Mouse (Mus musculus) hindbrain, postnatal 0 days (tissue): ENCODE results near the gene Cngb1. TPM values are rescaled to one million over a fixed set of nuclear protein-coding genes. Genes with fewer than 3 reads are reported as not detected.

Source experiments
- ATAC-seq: fragments of 200-750 bp; cut with Nextera tagmentation; 2 replicates; pipeline ENCODE4 v1.8.0; 2017; ENCODE audit warnings: mild to moderate bottlenecking, moderate TSS enrichment, moderate library complexity
- DNase-seq: peaks from one replicate; pipeline ENCODE4 v3.0.0-alpha.2; 2015; ENCODE audit warnings: low spot score
- H3K27ac ChIP-seq: fragments of 300-500 bp; sonication (generic); 2 replicates; pipeline ENCODE4 v1.5.1; 2014; ENCODE audit warnings: mild to moderate bottlenecking
- H3K27me3 ChIP-seq: fragments of 300-500 bp; sonication (generic); 2 replicates; pipeline ENCODE4 v1.6.1; 2014; ENCODE audit warnings: low read length, mixed read lengths; ENCODE audit not compliant: insufficient read depth
- H3K36me3 ChIP-seq: fragments of 300-500 bp; sonication (generic); 2 replicates; pipeline ENCODE4 v1.6.1; 2014; ENCODE audit warnings: low read length, mixed read lengths; ENCODE audit not compliant: insufficient read depth
- H3K4me1 ChIP-seq: fragments of 300-500 bp; sonication (generic); 2 replicates; pipeline ENCODE4 v1.6.1; 2014; ENCODE audit warnings: antibody characterized with exemption, low read length, mixed read lengths; ENCODE audit not compliant: insufficient read depth
- H3K4me2 ChIP-seq: fragments of 300-500 bp; sonication (generic); 2 replicates; pipeline ENCODE4 v1.6.1; 2014; ENCODE audit warnings: low read depth, mild to moderate bottlenecking, low read length, moderate library complexity, mixed read lengths
- H3K4me3 ChIP-seq: fragments of 300-500 bp; sonication (generic); 2 replicates; pipeline ENCODE4 v1.5.1; 2014; ENCODE audit warnings: low read length
- H3K9ac ChIP-seq: fragments of 300-500 bp; sonication (generic); replicated peaks from 2 replicates; pipeline ENCODE4 v1.6.1; 2014; ENCODE audit warnings: mild to moderate bottlenecking, low read length, moderate library complexity, mixed read lengths
- H3K9me3 ChIP-seq: fragments of 300-500 bp; sonication (generic); 2 replicates; pipeline ENCODE4 v1.6.1; 2016; ENCODE audit warnings: low read length, mixed read lengths
- CTCF ChIP-seq: IDR thresholded peaks from 2 replicates; pipeline ENCODE4 v1.5.1; 2016; ENCODE audit warnings: antibody characterized with exemption, control low read depth, low read depth
- WGBS: fragments of 180-500 bp; shearing (Covaris S2); extraction: QIAGEN DNeasy Blood & Tissue Kit; methylation state at CpG from one replicate; pipeline ENCODE4 v1.1.7; 2014; 5-methylcytosine and 5-hydroxymethylcytosine counted together
- polyA plus RNA-seq: library from polyadenylated mRNA; unstranded; fragments of >200 nt; fragmentation: Nextera tagmentation; extraction: Ambion mirVana; gene quantifications from 2 replicates; pipeline ENCODE4 v1.2.1, GENCODE M21; 2015
- total RNA-seq: library from RNA; depleted of rRNA; stranded (reverse); fragments of >200 nt; gene quantifications from 2 replicates; pipeline ENCODE4 v1.2.3, GENCODE M21; 2014; rRNA removed

The Cngb1 gene
- 0.52 and 0.83 TPM in 2 replicates for total RNA-seq
- polyA plus RNA-seq = 1.2 and 1.7 TPM in 2 replicates

- WGBS = 44% methylated on average over 6 of the region's 6 CpGs
- H3K4me1 ChIP-seq = no peaks in the 10 kb centered on the region
- ATAC-seq (no peak), DNase-seq (no peak)
- H3K4me2 ChIP-seq = no peak within 1 kb of the TSS
- H3K27me3 ChIP-seq = no peaks in the 10 kb centered on the region
- H3K4me3 ChIP-seq = no peak within 1 kb of the TSS
- H3K9ac ChIP-seq = no peak within 1 kb of the TSS
- TF ChIP-seq CTCF = no peak
- no peaks in the 10 kb centered on the region for H3K9me3 ChIP-seq
- H3K27ac ChIP-seq = no peak within 1 kb of the TSS
- no peaks in the 10 kb centered on the region for H3K36me3 ChIP-seq
These were observed at the start of gene Cngb1 for GRCm38 (mm10) chr8:95306431-95306830. TSS of gene Cngb1 (minus strand) at chr8:95306585.

DNA sequence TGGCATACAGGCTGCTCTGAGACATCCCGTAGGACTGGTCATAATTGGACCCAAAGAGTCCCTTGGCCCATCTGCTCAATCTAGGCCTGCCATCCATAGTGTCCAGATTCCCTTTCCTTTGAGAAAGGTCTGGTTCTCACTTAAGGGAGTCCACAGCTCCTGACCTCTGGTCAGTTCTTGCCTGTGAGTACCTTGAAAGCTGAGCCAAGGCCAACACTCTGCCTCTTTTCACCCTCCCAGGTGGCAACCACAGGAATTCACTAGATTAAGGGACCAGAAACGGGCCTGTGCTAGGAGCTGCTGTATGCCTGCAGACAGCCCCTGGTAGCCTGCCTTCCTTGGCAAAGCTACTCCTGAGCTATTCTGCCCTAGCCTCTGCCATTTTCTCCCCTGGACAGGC lies 48.2 kb upstream of the Cngb1 start:
- Histone ChIP-seq H3K4me3 (no peak overlapping the region), H3K9ac (no peak overlapping the region), H3K27me3 (no peaks in the 10 kb centered on the region), H3K4me1 (peaks cover 19% of the 10 kb centered on the region), H3K36me3 (no peaks in the 10 kb centered on the region), H3K4me2 (peak overlapping the region; percentile 86), H3K9me3 (no peaks in the 10 kb centered on the region), H3K27ac (no peak overlapping the region)
- ATAC-seq (no peak), DNase-seq (no peak)
- TF ChIP-seq CTCF = no peak
- WGBS = 73% methylated on average over 2 of the region's 2 CpGs

GRCm38 (mm10) chr8:95352871-95353866 lies 46.8 kb upstream of the Cngb1 start:
- H3K4me1 ChIP-seq = peaks cover 32% of the 10 kb centered on the region
- no peaks in the 10 kb centered on the region for H3K27me3 ChIP-seq
- WGBS = 2% methylated on average over 62 of the region's 62 CpGs
- peak overlapping the region; percentile 86 for H3K4me2 ChIP-seq
- H3K9me3 ChIP-seq = no peaks in the 10 kb centered on the region
- ATAC-seq (peak; percentile 38), DNase-seq (peak; percentile 69)
- peak overlapping the region; percentile 60 for H3K9ac ChIP-seq
- peak overlapping the region; percentile 82 for H3K27ac ChIP-seq
- no peaks in the 10 kb centered on the region for H3K36me3 ChIP-seq
- TF ChIP-seq CTCF = no peak; the same call in 1 of the 2 replicates
- peak overlapping the region; percentile 88 for H3K4me3 ChIP-seq

DNA sequence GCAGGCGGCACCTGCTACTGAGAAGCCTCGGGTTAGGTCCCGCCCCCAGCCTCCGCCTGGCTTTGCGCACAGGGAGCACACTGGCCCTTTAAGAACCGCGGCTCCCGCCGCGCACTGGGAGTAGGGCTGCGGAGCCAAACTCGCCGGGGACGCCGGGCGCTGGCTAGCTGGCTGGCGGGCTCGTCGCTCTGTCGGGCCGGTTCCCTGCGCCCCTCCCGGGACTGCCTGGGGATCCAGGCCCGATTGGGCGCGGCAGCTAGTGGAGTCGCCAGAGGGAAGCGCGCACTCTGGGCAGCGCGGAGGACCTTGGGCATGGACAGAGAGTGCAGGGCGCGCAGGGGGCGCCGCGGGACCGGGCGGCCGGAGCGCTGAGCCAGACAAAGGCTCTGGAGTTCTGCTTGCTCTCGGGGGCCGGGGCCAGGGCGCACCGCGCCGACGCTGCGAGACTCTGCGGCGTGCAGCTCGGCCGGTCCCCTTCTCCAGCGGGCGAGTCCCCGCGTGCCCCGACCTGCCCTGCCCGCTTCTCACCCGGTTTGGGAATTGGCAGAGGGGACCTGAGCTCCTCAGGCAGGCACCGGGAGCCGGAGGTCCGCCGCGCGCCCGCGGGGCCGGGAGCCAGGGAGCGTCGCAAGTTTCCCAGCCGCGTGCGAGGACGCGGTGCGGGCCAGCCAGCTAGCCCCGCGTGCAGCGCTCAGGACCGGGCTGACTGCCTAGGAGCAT lies 45.9 kb upstream of the Cngb1 start, which contains the start of gene Mmp15:
TSS of gene Mmp15 (plus strand) at position 118 of the 720 bp plus-strand sequence.
- WGBS = under 1% methylated on average over 77 of the region's 80 CpGs
- Histone ChIP-seq H3K4me1 (peaks cover 34% of the 10 kb centered on the region), H3K4me3 (peak within 1 kb of the TSS; percentile 88)

GRCm38 (mm10) chr8:95351461-95351860 lies 45.1 kb upstream of the Cngb1 start:
- Histone ChIP-seq H3K4me2 (peak overlapping the region; percentile 86), H3K4me3 (peak overlapping the region; percentile 88), H3K27me3 (no peaks in the 10 kb centered on the region), H3K4me1 (peaks cover 34% of the 10 kb centered on the region), H3K36me3 (no peaks in the 10 kb centered on the region), H3K9ac (peak overlapping the region; percentile 60; the same call in 1 of the 2 replicates), H3K9me3 (no peaks in the 10 kb centered on the region), H3K27ac (peak overlapping the region; percentile 82; the same call in 1 of the 2 replicates)
- DNase-seq (peak; percentile 74), ATAC-seq (peak; percentile 52; the same call in 1 of the 2 replicates)
- peak; percentile 59 for TF ChIP-seq CTCF
- 4% methylated on average over 15 of the region's 15 CpGs for WGBS

More for the DNA sequence above, 45.9 kb upstream of the Cngb1 start, which contains the start of gene Mmp15:
- DNase-seq (peak; percentile 79), ATAC-seq (peak; percentile 69)
- Histone ChIP-seq H3K9me3 (no peaks in the 10 kb centered on the region), H3K27me3 (no peaks in the 10 kb centered on the region), H3K4me2 (peak within 1 kb of the TSS; percentile 86), H3K9ac (peak within 1 kb of the TSS; percentile 60), H3K27ac (peak within 1 kb of the TSS; percentile 82), H3K36me3 (no peaks in the 10 kb centered on the region)
- no peak for TF ChIP-seq CTCF
